Mouse (Mus musculus) embryo, embryonic 10.5 days (tissue): ENCODE measurements around the gene Nanos2.

ENCODE experiments used
- DNase-seq: peaks from one replicate; pipeline ENCODE4 v3.0.0-alpha.2; 2015; ENCODE audit warnings: low spot score

Gene Nanos2

GRCm38 (mm10) chr7:18987100-18987499 is at the start of gene Nanos2:
Gene Nanos2, plus strand, starts transcription at chr7:18987400.
- DNase-seq = no peak

- DNase-seq = no peak
Measured at GRCm38 (mm10) chr7:18942376-18942775, 44.8 kb upstream of the Nanos2 start.

GRCm38 (mm10) chr7:18942815-18943214 is 44.4 kb upstream of the Nanos2 start:
- no peak for DNase-seq

GRCm38 (mm10) chr7:18948151-18948550 is 39.0 kb upstream of the Nanos2 start:
- DNase-seq = no peak

- DNase-seq = peak; percentile 95
Measured at GRCm38 (mm10) chr7:18949781-18950522, 37.2 kb upstream of the Nanos2 start.

GRCm38 (mm10) chr7:18950523-18951315 is 36.5 kb upstream of the Nanos2 start:
- peak; percentile 76 for DNase-seq

- DNase-seq = peak; percentile 77
Measured at GRCm38 (mm10) chr7:18951397-18951796, 35.8 kb upstream of the Nanos2 start.

GRCm38 (mm10) chr7:18957569-18958383 is 29.4 kb upstream of the Nanos2 start:
- DNase-seq = peak; percentile 69

GRCm38 (mm10) chr7:18958384-18958766 is 28.8 kb upstream of the Nanos2 start:
- DNase-seq = no peak

GRCm38 (mm10) chr7:18959446-18959845 is 27.8 kb upstream of the Nanos2 start:
- DNase-seq = no peak

GRCm38 (mm10) chr7:18962171-18962792 is 24.9 kb upstream of the Nanos2 start:
- DNase-seq = peak; percentile 83

- no peak for DNase-seq
Measured at GRCm38 (mm10) chr7:18962795-18963194, 24.4 kb upstream of the Nanos2 start.

GRCm38 (mm10) chr7:18963294-18963843 is 23.8 kb upstream of the Nanos2 start:
- DNase-seq = no peak

- no peak for DNase-seq
Measured at GRCm38 (mm10) chr7:18965312-18965711, 21.9 kb upstream of the Nanos2 start.

- DNase-seq = no peak
Measured at GRCm38 (mm10) chr7:18967603-18968002, 19.6 kb upstream of the Nanos2 start.

GRCm38 (mm10) chr7:18970956-18971355 is 16.2 kb upstream of the Nanos2 start:
- DNase-seq = no peak

GRCm38 (mm10) chr7:18978381-18978780 is 8.8 kb upstream of the Nanos2 start:
- DNase-seq = no peak

- DNase-seq = no peak
Measured at GRCm38 (mm10) chr7:18986503-18986902, 697 bp upstream of the Nanos2 start.

GRCm38 (mm10) chr7:18987747-18988146 is 547 bp downstream of the Nanos2 start:
- DNase-seq = no peak

- DNase-seq = no peak
Measured at GRCm38 (mm10) chr7:18988780-18989179, 1.6 kb downstream of the Nanos2 start.

GRCm38 (mm10) chr7:18989995-18990394 is 2.8 kb downstream of the Nanos2 start:
- DNase-seq = no peak
